Comparison of ENCODE assay signal across 9 mouse cellular contexts in genomic region chr19:21037448-21038077, GRCm38 (mm10).
DNase-seq lines count a peak whose midpoint lies in the region; ATAC-seq lines count a peak whose summit lies in the region.
"Had no signal": no experiment of that assay in that cellular context is flagged by ENCODE, and none has a peak within 500 bp of the region (broad histone marks: within the 10 kb centered on the region; RNA-seq: fewer than 3 reads in every experiment).

No protein-coding gene starts in this region.

- H3K9ac ChIP-seq in midbrain, embryonic 14.5 days (replicated peaks; ENCODE audit: low read length): no peak overlapping the region
- H3K9ac ChIP-seq: limb, embryonic 12.5 days had no signal

- intact Hi-C loops in gastrocnemius, postnatal 36 days (cut with DNase I): loop anchor here (5.0 to 10.0 kb wide), 3 partner anchors 100 to 527 kb away; partner anchors contain the start of gene Zfand5
- intact Hi-C loops in heart, postnatal 36 days (cut with DNase I): loop anchor here (1.0 to 5.0 kb wide), 8 partner anchors 15 to 525 kb away; partner anchors contain the start of gene Zfand5

- 40% methylated on average over 10 of the region's 10 CpGs for WGBS in midbrain, embryonic 14.5 days

- H3K4me2 ChIP-seq in midbrain, embryonic 14.5 days (ENCODE audit: low read length): no peak overlapping the region
- H3K4me2 ChIP-seq: limb, embryonic 12.5 days had no signal

- peak; percentile 26 for DNase-seq in gastrocnemius, postnatal 10 days
- DNase-seq in gastrocnemius, postnatal 36 days: no peak
- peak; percentile 71 for DNase-seq in CD4-positive, CD25-positive, alpha-beta regulatory T cell, adult 2 months (ENCODE audit: low read depth, low spot score)
- peak; percentile 49 for DNase-seq in cerebellum, adult 8-10 months
- peak; percentile 33 to 42 for DNase-seq in heart, postnatal 36 days
- DNase-seq in kidney, postnatal 25 days: peak; percentile 40 to 55
- DNase-seq in midbrain, embryonic 14.5 days: peak; percentile 91
- no peak for DNase-seq in spleen, postnatal 10 days (ENCODE audit: low spot score in 2 of 2)

- H3K27ac ChIP-seq in midbrain, embryonic 14.5 days (replicated peaks; ENCODE audit: low read depth, low read length): no peak overlapping the region
- H3K27ac ChIP-seq: limb, embryonic 12.5 days had no signal

- H3K9me3 ChIP-seq in midbrain, embryonic 14.5 days (ENCODE audit: control insufficient read depth, low read length): no peaks in the 10 kb centered on the region
- H3K9me3 ChIP-seq: limb, embryonic 12.5 days had no signal

- ATAC-seq in midbrain, embryonic 14.5 days (ENCODE audit: low FRiP score, low TSS enrichment): peak; percentile 44

- peaks cover 7% of the 10 kb centered on the region for H3K4me1 ChIP-seq in midbrain, embryonic 14.5 days (ENCODE audit: control insufficient read depth, insufficient read depth, low read length)

- H3K4me3 ChIP-seq in midbrain, embryonic 14.5 days (replicated peaks; ENCODE audit: low read depth, low read length): no peak overlapping the region
- H3K4me3 ChIP-seq: limb, embryonic 12.5 days had no signal

- H3K36me3 ChIP-seq in midbrain, embryonic 14.5 days (ENCODE audit: control insufficient read depth, insufficient read depth, low read length): no peaks in the 10 kb centered on the region
- H3K36me3 ChIP-seq: limb, embryonic 12.5 days had no signal

- H3K27me3 ChIP-seq in midbrain, embryonic 14.5 days (ENCODE audit: control insufficient read depth, insufficient read depth, low read length): no peaks in the 10 kb centered on the region
- H3K27me3 ChIP-seq: limb, embryonic 12.5 days had no signal

Comparison
In these comparisons a context has a peak if more than half of its experiments do, and no peak if none do; other contexts are left out.
1. DNase-seq: peak in gastrocnemius, postnatal 10 days (single experiment), CD4-positive, CD25-positive, alpha-beta regulatory T cell, adult 2 months (single experiment), cerebellum, adult 8-10 months (single experiment), heart, postnatal 36 days (2 of 2), kidney, postnatal 25 days (2 of 2) and midbrain, embryonic 14.5 days (single experiment); none in gastrocnemius, postnatal 36 days (0 of 2) and spleen, postnatal 10 days (0 of 2).